Mouse (Mus musculus) liver, embryonic 13.5 days (tissue): Measurements from ENCODE around the gene Prpf39. TPM values are rescaled to one million over a fixed set of nuclear protein-coding genes. Genes with fewer than 3 reads are reported as not detected.

Experiments used
- ATAC-seq: fragments of 200-750 bp; cut with Nextera tagmentation; 2 replicates; pipeline ENCODE4 v1.8.0; 2017; ENCODE audit warnings: low read depth, mild to moderate bottlenecking, moderate number of reproducible peaks, moderate library complexity
- DNase-seq: peaks from one replicate; pipeline ENCODE4 v3.0.0; 2022
- H3K27ac ChIP-seq: fragments of 300-500 bp; sonication (generic); 2 replicates; pipeline ENCODE4 v1.5.1; 2015; ENCODE audit warnings: moderate library complexity, mild to moderate bottlenecking, inconsistent platforms
- H3K27me3 ChIP-seq: fragments of 300-500 bp; sonication (generic); 2 replicates; pipeline ENCODE4 v1.6.1; 2015; ENCODE audit warnings: mild to moderate bottlenecking, inconsistent platforms
- H3K36me3 ChIP-seq: fragments of 300-500 bp; sonication (generic); 2 replicates; pipeline ENCODE4 v1.6.1; 2015; ENCODE audit warnings: mild to moderate bottlenecking, inconsistent platforms
- H3K4me1 ChIP-seq: fragments of 300-500 bp; sonication (generic); replicated peaks from 2 replicates; pipeline ENCODE4 v1.6.1; 2015; ENCODE audit warnings: inconsistent platforms
- H3K4me2 ChIP-seq: fragments of 300-500 bp; sonication (generic); 2 replicates; pipeline ENCODE4 v1.6.1; 2015; ENCODE audit warnings: inconsistent platforms, mild to moderate bottlenecking, moderate library complexity
- H3K4me3 ChIP-seq: fragments of 300-500 bp; sonication (generic); replicated peaks from 2 replicates; pipeline ENCODE4 v1.5.1; 2015; ENCODE audit warnings: mild to moderate bottlenecking, inconsistent platforms
- H3K9ac ChIP-seq: fragments of 300-500 bp; sonication (generic); 2 replicates; pipeline ENCODE4 v1.6.1; 2015; ENCODE audit warnings: mild to moderate bottlenecking, inconsistent platforms
- H3K9me3 ChIP-seq: fragments of 300-500 bp; sonication (generic); replicated peaks from 2 replicates; pipeline ENCODE4 v1.6.1; 2016; ENCODE audit warnings: inconsistent platforms
- WGBS: fragments of 180-500 bp; shearing (Covaris S2); methylation state at CpG from one replicate; pipeline ENCODE4 v1.1.7; 2015; ENCODE audit not compliant: insufficient replicate concordance; 5-methylcytosine and 5-hydroxymethylcytosine counted together
- polyA plus RNA-seq: library from polyadenylated mRNA; unstranded; fragments of >200 nt; fragmentation: Nextera tagmentation; extraction: Ambion mirVana; gene quantifications from 2 replicates; pipeline ENCODE4 v1.2.1, GENCODE M21; 2015

Prpf39 gene
- polyA plus RNA-seq, result 17.6 and 21.8 TPM in 2 replicates

DNA sequence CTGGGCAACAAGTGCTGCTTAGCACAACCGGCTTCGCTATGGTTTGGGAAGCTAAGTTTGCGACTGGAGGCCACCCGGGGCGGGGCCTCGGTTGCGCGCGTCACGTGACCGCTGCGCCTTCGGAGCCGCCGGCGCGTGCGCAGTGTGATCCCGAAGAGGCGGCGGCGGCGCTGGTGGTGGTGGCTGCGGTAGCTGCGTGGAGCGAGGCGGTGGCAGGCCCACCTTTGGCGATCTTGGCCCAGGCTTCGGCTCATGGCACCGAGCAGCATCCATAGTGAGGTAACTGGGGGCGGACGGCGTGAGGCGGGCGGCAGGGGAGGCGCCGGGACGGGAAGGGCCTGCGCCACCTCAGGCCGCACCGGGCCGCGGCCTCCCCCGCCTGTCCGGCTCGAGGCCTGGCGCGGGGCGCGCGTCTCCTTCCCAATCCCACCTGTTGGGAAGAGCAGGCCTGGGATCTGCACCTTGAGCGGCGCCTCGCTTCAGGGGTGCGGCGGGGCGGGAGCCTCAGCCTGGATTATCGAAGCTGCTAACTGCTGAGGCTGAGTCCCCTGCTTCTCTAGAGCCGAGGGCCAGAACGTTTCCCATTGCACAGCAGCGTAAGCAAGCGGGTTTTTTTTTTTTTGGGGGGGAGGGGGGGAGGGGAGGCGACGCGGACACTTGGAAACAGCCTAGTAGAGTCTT is at the start of gene Prpf39:
Gene Prpf39, plus strand, starts transcription at position 144 of the 681 bp plus-strand sequence.
- DNase-seq (peak; percentile 87), ATAC-seq (peak; percentile 90)
- peaks cover 32% of the 10 kb centered on the region for H3K4me1 ChIP-seq
- peak within 1 kb of the TSS; percentile 97 for H3K9ac ChIP-seq
- peak within 1 kb of the TSS; percentile 72 for H3K4me2 ChIP-seq
- under 1% methylated on average over 65 of the region's 65 CpGs for WGBS
- H3K4me3 ChIP-seq, result peak within 1 kb of the TSS; percentile 95
- H3K9me3 ChIP-seq, result no peaks in the 10 kb centered on the region
- peak within 1 kb of the TSS; percentile 93 for H3K27ac ChIP-seq
- H3K36me3 ChIP-seq, result no peaks in the 10 kb centered on the region
- no peaks in the 10 kb centered on the region for H3K27me3 ChIP-seq

DNA sequence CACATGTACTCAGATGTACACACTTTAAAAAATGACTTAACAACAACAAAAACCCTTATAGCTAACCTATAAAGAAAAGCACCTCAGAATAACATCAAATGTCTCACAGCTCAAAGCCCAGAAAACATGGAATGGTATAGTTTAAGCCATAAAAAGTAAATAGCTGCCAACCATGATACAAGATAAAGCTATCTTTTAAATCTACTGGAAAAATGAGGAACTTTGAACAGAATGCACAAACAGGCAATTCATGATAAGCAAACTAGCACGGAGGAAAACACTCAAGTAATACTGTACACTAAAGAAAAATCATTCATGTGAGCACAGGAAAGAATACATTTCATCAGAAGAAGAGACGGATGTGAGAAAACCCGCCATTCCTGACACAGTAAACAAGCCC is 28.4 kb upstream of the Prpf39 start:
- 78% methylated on average over 3 of the region's 3 CpGs for WGBS
- peaks cover 67% of the 10 kb centered on the region for H3K36me3 ChIP-seq
- ATAC-seq, result no peak

DNA sequence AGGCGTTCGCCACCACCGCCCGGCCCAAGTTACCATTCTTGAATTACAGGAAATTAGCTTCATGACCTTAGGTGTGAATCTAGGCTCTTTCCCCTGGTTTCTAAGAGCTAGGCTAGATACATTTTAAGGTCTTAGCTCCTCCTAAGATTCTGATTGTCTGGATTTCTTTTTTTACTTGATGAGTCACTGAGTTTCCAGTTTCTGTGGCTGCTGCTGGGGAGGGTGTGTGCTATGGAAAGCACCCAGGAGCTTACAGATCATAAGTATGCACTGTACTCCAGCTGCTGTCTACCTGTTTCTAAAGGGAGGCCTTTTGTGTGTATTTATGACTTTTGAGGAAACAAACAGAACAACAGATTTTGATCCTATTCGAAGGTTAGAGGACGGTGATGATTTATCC is 13.3 kb upstream of the Prpf39 start:
- DNase-seq (no peak), ATAC-seq (no peak)
- no peak overlapping the region for H3K9ac ChIP-seq
- peaks cover 6% of the 10 kb centered on the region; the same call in 1 of the 2 replicates for H3K36me3 ChIP-seq
- WGBS, result 95% methylated on average over 6 of the region's 6 CpGs
- no peak overlapping the region for H3K27ac ChIP-seq
- H3K4me2 ChIP-seq, result no peak overlapping the region
- H3K4me3 ChIP-seq, result no peak overlapping the region
- H3K27me3 ChIP-seq, result no peaks in the 10 kb centered on the region
- no peaks in the 10 kb centered on the region for H3K9me3 ChIP-seq
- no peaks in the 10 kb centered on the region for H3K4me1 ChIP-seq

More for the DNA sequence above, 28.4 kb upstream of the Prpf39 start:
- Histone ChIP-seq H3K4me1 (no peaks in the 10 kb centered on the region), H3K9ac (no peak overlapping the region), H3K27ac (no peak overlapping the region), H3K4me2 (no peak overlapping the region), H3K27me3 (no peaks in the 10 kb centered on the region), H3K9me3 (no peaks in the 10 kb centered on the region), H3K4me3 (no peak overlapping the region)
- no peak for DNase-seq

DNA sequence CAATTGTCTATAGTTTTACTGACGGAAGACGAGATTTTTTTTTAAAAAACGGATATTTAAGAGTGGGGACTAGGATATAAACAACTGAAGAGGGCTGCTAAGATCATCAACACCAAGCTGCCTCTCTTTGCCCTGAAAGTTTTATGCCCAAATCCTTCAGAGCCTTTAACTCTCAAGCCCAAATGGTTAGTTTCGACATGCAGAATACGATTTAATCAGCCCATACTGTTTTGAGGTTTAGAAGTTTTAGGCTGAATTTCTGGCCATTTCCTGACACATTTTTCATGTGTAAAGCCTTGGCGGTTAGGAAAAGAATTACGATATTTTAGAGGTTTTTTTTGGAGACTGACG is 319 bp upstream of the Prpf39 start:
- ATAC-seq, result no peak
- 43% methylated on average over 8 of the region's 8 CpGs for WGBS
- no peaks in the 10 kb centered on the region for H3K27me3 ChIP-seq
- no peaks in the 10 kb centered on the region for H3K9me3 ChIP-seq
- DNase-seq, result no peak
- H3K4me1 ChIP-seq, result peaks cover 32% of the 10 kb centered on the region
- H3K4me2 ChIP-seq, result peak overlapping the region; percentile 72
- peak overlapping the region; percentile 95 for H3K4me3 ChIP-seq
- H3K36me3 ChIP-seq, result no peaks in the 10 kb centered on the region
- peak overlapping the region; percentile 97 for H3K9ac ChIP-seq
- H3K27ac ChIP-seq, result no peak overlapping the region

DNA sequence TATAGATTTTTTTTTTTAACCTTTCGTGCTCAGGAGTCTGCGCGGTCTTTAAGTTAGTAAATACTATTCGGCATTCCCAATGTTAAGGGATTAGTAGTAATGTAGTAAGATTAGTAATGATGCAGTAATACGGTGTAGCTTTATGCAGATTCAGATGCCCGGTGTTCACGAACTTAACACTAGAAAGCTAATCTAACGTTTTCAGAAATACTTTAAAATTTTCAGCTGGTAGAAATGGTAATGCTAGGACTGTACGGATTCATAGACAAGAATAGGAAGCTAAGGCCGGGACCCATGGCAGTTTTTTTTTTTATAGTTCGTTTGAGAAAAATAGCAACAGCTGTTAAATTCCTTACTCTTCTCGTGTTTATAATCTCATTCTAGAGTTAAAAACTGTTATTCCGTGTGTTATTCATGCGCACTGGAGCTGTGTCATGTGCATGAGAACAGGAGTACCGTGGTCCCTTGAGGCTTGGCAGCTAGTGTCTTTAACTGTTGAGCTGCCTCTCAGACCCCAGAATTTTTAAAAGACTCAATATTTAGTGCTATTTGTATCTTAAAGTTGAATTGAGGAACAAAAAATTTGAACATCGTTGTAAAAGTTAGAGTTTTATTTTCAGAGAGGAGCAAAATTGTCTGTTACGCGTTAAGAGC is 886 bp downstream of the Prpf39 start:
- H3K36me3 ChIP-seq, result 0 out of 2 replicates have a peak, but pooled peaks cover 2% of the 10 kb centered on the region
- 10% methylated on average over 18 of the region's 18 CpGs for WGBS
- H3K4me3 ChIP-seq, result peak overlapping the region; percentile 95
- no peaks in the 10 kb centered on the region for H3K27me3 ChIP-seq
- peak overlapping the region; percentile 93 for H3K27ac ChIP-seq
- H3K9ac ChIP-seq, result peak overlapping the region; percentile 97
- H3K4me2 ChIP-seq, result peak overlapping the region; percentile 72
- ATAC-seq (no peak), DNase-seq (no peak)
- peaks cover 32% of the 10 kb centered on the region for H3K4me1 ChIP-seq
- H3K9me3 ChIP-seq, result no peaks in the 10 kb centered on the region

DNA sequence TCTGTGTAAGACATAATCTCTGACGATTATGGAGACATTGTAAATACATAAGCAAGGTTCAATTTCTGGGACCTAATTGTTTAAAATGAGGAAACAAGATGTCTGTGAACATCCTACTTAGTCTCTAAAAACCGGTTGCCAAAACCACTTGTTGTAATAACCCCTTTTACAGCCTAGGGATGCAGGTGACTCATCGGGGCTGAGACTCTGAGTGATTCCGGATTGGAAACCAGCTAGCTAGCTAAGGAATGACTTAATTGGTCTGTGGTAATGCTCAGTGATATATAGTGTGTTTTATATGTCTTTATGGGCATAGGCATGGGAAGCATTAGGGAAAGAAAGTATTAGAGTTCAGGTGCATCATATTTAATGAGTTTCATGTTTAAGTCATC is 1.4 kb downstream of the Prpf39 start:
- Histone ChIP-seq H3K9me3 (no peaks in the 10 kb centered on the region), H3K4me3 (peak overlapping the region; percentile 95), H3K27me3 (no peaks in the 10 kb centered on the region), H3K4me2 (peak overlapping the region; percentile 72), H3K4me1 (peaks cover 32% of the 10 kb centered on the region), H3K9ac (peak overlapping the region; percentile 97), H3K36me3 (peaks cover 6% of the 10 kb centered on the region), H3K27ac (no peak overlapping the region)
- ATAC-seq (no peak), DNase-seq (no peak)
- 13% methylated on average over 4 of the region's 4 CpGs for WGBS

DNA sequence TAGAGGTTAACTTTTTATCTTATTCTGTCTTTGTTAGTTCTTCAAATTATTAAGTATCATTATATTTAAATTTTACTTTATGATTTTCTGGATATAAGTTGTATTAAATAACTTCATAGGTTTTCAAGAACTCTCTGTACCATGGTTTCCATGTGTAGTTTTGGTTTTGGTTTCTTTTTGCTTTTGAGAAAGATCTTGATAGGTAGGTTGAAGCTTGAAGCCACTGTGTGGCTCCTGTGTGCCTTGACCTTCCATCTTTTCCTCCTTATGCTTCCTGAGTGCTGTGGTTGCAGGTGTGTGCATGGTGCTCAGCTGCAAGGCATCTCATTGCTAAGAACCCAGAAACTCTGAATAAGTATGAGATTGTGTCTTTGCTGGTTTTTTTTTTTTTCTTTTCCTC is 12.7 kb downstream of the Prpf39 start:
- Histone ChIP-seq H3K36me3 (peaks cover 40% of the 10 kb centered on the region), H3K4me2 (no peak overlapping the region), H3K9ac (no peak overlapping the region), H3K27ac (no peak overlapping the region), H3K27me3 (no peaks in the 10 kb centered on the region), H3K9me3 (no peaks in the 10 kb centered on the region), H3K4me3 (no peak overlapping the region), H3K4me1 (no peaks in the 10 kb centered on the region)
- ATAC-seq, result no peak
- no peak for DNase-seq

DNA sequence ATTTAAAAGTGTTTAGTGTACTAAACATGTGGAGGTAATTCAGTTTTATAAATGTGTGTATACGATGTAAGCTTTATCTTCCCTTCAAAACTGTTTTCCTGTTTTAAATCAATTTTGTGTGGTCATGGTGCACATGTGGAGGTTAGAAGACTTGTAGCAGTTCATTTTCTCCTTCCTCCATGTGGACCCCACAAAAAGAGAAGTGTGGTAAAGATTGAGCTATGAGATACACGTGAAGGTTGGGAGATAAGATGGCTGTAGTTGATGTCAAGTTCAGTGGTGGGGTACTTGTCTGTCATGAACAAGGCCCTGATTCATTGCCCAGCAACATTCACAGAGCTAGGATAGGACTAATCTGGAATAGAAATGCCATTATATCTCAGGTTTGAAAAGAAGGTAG is 22.1 kb downstream of the Prpf39 start:
- no peaks in the 10 kb centered on the region for H3K27me3 ChIP-seq
- no peak overlapping the region for H3K4me3 ChIP-seq
- no peak overlapping the region for H3K9ac ChIP-seq
- H3K27ac ChIP-seq, result no peak overlapping the region
- H3K36me3 ChIP-seq, result peaks cover 67% of the 10 kb centered on the region
- no peaks in the 10 kb centered on the region for H3K4me1 ChIP-seq
- H3K9me3 ChIP-seq, result no peaks in the 10 kb centered on the region
- WGBS, result 37% methylated on average over 2 of the region's 2 CpGs
- H3K4me2 ChIP-seq, result no peak overlapping the region
- ATAC-seq (no peak), DNase-seq (no peak)

DNA sequence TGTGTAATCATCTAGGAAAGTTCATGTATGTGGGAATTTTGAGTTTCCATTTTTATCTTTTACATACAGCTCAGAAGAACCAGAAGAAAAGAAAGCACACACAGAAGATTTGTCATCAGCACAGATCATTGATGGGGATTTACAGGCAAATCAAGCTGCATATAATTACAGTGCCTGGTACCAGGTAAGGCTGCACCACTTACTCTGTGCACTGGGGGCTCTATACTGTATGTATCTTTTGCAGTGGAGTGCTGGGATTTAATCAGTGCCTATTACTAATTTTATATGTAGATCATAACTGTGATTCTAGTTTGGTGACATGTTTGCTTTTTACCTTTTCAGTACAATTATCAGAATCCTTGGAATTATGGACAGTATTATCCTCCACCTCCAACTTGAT is 24.9 kb downstream of the Prpf39 start:
- Histone ChIP-seq H3K4me2 (no peak overlapping the region), H3K36me3 (peaks cover 70% of the 10 kb centered on the region), H3K4me1 (no peaks in the 10 kb centered on the region), H3K9me3 (no peaks in the 10 kb centered on the region), H3K27me3 (no peaks in the 10 kb centered on the region), H3K4me3 (no peak overlapping the region), H3K27ac (no peak overlapping the region), H3K9ac (no peak overlapping the region)
- no peak for ATAC-seq
- DNase-seq, result no peak

DNA sequence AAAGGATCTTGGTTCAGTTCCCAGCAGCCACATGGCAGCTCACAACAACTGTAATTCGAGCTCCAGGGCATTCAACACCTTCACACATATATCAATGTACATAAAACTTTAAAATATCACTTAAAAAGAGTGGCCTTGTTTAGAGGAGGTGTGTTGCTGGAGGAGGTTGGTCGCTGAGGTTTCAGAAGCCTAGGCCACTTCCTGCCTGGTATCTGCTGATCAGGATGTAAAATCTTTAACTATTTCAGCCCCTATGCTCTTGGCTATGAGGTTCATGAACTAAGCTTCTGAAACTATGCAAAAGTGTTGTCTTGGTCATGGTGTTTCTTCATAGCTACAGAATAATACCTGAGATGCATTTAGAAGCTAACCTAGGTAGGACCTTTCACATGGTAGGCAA is 29.1 kb downstream of the Prpf39 start:
- Histone ChIP-seq H3K36me3 (peaks cover 58% of the 10 kb centered on the region), H3K9me3 (no peaks in the 10 kb centered on the region), H3K4me2 (no peak overlapping the region), H3K27me3 (no peaks in the 10 kb centered on the region), H3K4me3 (no peak overlapping the region), H3K27ac (no peak overlapping the region), H3K4me1 (no peaks in the 10 kb centered on the region), H3K9ac (no peak overlapping the region)
- 21% methylated on average over 2 of the region's 2 CpGs for WGBS
- no peak for DNase-seq
- no peak for ATAC-seq

DNA sequence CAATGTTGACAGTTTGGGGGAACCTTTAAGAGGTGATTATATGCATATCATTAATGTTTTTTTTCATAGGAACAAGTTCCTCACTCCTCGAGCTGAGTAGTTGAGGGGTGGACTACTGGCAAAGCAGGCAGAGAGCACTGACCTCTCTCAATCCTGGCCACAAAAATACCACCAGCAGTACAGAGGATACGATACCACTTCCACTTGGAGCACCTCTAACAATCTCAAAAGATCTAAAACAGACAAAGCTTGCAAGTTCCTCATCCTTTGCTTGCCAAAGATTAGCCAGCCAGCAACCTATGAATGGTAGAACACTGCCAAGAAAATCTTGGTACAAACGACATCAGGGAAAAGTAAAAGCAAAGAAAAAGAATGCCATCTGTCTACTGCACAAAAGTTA is 30.1 kb downstream of the Prpf39 start:
- H3K4me1 ChIP-seq, result no peaks in the 10 kb centered on the region
- H3K9ac ChIP-seq, result no peak overlapping the region
- WGBS, result 27% methylated on average over 3 of the region's 3 CpGs
- no peak for ATAC-seq
- peaks cover 48% of the 10 kb centered on the region for H3K36me3 ChIP-seq
- H3K4me3 ChIP-seq, result no peak overlapping the region
- no peaks in the 10 kb centered on the region for H3K9me3 ChIP-seq
- H3K27me3 ChIP-seq, result no peaks in the 10 kb centered on the region
- H3K4me2 ChIP-seq, result no peak overlapping the region
- DNase-seq, result no peak
- no peak overlapping the region for H3K27ac ChIP-seq

DNA sequence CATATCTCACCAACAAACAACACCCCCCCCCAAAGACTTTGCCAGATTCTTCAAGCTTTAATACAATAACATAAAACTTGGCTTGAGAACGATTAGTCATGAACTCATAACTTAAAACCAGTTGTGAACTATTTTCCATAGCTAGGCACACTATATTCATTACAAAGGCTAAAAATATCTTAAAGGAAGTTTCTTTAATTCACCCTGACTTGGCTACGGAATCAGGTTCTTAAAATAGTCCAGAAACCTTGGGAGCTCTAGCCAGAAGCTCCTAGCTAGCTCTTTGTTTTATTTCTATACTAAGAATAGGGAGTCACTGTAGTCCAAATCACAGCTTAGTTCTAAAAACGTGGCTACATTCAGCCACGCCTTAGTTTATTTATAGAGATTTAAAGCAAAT is 32.3 kb downstream of the Prpf39 start:
- Histone ChIP-seq H3K36me3 (peaks cover 35% of the 10 kb centered on the region), H3K27me3 (no peaks in the 10 kb centered on the region)
- 68% methylated on average over 4 of the region's 4 CpGs for WGBS

More for the DNA sequence above, 32.3 kb downstream of the Prpf39 start:
- Histone ChIP-seq H3K4me2 (no peak overlapping the region), H3K9me3 (no peaks in the 10 kb centered on the region), H3K4me1 (peaks cover 16% of the 10 kb centered on the region), H3K9ac (no peak overlapping the region), H3K4me3 (no peak overlapping the region), H3K27ac (no peak overlapping the region)
- ATAC-seq, result no peak
- no peak for DNase-seq
